Mouse (Mus musculus) thymus, postnatal 0 days (tissue): Measurements from ENCODE around the gene Phf10. TPM values are rescaled to one million over a fixed set of nuclear protein-coding genes. Genes with fewer than 3 reads are reported as not detected.
A peak's percentile ranks its signal among the peaks of the same experiment; 100 is the strongest.
"Not testable (repeated sequence)": the region's sequence is repeated elsewhere in the genome, so short reads cannot be mapped to it uniquely, and the experiment has no call there.

ENCODE experiments used
- DNase-seq: peaks from one replicate; pipeline ENCODE4 v3.0.0-alpha.2; 2015; ENCODE audit warnings: low spot score
- polyA plus RNA-seq: library from polyadenylated mRNA; unstranded; fragments of >200 nt; fragmentation: Nextera tagmentation; extraction: Ambion mirVana; gene quantifications from 2 replicates; pipeline ENCODE4 v1.2.1, GENCODE M21; 2015

Gene Phf10
- 42.1 and 43.7 TPM in 2 replicates for polyA plus RNA-seq

GRCm38 (mm10) chr17:14960951-14961556 lies at the start of gene Phf10:
Phf10 (minus strand) TSS chr17:14961273.
- DNase-seq, result peak; percentile 37

GRCm38 (mm10) chr17:15009706-15010413 lies 48.8 kb upstream of the Phf10 start, which contains the start of gene Gm3435:
Gm3435 (plus strand) TSS chr17:15010176.
- DNase-seq, result not testable (repeated sequence)

DNA sequence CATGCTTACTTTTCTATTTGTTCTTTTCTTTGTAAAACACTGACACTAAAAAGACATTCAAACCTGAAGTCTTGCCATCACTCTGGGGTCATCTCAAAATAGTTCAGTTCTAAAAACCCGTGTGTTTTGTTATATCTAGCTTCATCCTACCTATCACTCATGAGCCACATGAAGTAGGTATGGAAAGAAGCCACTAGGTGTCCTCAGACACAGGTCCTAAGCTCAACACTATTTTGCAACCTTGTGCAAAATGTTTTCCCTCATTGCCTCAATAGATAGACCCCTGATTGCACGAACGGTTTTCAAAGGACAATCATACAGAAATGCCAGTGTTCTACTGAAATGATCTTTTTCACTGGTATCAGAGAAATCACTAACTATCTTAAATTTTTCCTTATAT lies 48.0 kb upstream of the Phf10 start:
- not testable (repeated sequence) for DNase-seq

DNA sequence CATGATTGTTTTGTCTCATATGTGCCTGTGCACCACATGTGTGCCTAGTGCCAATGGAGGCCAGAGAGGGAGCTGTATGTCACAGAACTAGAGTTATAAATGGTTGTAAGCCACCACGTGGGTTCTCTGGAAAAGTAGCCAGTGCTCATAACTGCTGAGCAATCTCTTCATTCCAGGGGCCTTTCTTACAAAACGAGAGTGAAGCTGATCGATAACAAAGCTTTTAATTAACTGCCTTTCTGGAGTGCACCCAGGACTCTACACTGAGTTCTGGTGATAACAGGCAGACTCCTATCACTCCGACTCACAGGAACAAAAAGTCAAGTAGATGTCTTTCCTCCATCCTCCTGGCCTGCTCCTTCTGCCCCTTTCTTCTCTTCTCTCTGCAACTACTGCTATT lies 39.0 kb upstream of the Phf10 start:
- DNase-seq, result not testable (repeated sequence)

DNA sequence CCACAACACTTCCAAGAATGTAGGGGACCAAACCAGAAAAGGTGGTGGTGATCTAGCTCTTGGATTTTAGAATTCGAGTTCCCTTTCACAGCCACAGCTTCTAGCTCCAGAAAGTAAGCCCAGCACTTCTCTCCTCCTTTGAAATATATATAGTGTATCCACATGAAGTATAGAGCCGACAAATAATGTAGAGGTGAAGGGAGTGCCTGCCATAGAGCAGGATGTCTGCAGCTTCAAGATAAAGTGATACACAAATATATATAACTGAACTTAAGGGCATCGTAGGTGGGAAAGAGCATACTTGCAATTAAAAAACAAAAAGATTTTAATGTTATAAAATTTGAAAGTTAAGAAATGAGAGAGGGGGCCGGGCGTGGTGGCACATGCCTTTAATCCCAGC lies 33.1 kb upstream of the Phf10 start:
- DNase-seq, result not testable (repeated sequence)

DNA sequence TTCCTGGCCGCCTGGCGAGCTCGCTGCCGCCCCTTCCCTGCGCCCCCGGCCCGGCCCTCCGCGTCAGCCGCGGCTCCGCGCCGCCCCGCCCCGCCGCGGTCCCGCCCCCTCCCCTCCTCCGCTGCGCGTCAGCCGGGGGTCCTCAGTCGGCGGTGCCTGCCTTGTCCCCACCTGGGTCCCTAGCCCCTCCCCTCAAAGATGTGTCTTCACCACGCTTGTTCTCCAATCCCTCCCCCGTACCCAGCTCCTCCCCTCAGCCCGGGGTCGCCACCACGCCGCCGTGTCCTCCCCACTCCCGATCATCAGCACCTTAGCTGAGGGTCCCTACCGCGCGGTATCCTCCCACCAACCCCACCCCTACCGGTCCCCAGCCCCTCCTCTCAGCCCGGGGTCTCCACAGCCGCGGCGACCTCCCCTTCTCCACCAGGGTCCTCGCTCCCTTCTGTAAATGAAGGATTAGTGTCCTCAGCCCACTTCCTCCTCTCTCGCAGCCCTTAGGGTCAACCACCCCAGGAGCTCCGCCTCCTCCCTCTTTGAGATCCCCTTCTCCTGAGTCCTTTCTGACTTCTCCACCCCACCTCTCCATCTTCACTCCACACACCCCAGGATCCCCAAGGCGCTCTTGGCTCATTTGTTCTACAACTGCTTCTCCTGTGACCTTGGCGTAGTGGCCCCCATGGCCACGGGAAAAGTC lies 32.2 kb upstream of the Phf10 start:
- not testable (repeated sequence) for DNase-seq

DNA sequence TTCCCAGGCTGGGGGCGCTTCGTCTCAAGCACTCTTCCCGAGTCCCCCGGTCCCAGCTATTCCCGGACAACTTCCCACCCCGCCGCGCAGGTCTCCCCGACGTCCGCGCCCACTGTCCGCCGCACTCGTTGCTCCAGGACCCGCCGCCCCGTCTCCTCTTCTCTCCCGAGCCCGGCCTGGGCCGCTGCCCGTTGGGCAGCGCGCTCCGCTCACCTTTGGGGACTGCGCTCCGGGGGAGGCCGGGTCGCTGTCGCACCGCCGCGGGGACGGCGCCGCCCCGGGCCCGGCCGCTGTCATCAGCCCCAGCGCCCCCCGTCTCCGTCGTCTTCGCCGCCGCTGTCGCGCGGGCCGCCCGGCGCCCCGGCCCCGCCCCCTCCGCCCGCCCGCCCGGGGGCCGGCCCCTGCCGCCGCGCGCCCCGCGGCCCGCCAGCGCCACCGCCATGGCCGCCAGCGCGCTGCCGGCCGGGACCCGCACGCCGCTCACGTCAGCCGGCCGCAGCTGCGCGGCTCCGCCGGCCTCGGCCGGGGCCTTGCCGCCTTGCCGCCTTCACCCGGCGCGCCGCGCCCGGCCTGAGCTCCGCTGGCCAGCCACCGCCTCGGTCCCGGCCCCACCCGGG lies 31.6 kb upstream of the Phf10 start:
- DNase-seq, result not testable (repeated sequence)

GRCm38 (mm10) chr17:14990116-14990702 lies 29.1 kb upstream of the Phf10 start:
- not testable (repeated sequence) for DNase-seq

DNA sequence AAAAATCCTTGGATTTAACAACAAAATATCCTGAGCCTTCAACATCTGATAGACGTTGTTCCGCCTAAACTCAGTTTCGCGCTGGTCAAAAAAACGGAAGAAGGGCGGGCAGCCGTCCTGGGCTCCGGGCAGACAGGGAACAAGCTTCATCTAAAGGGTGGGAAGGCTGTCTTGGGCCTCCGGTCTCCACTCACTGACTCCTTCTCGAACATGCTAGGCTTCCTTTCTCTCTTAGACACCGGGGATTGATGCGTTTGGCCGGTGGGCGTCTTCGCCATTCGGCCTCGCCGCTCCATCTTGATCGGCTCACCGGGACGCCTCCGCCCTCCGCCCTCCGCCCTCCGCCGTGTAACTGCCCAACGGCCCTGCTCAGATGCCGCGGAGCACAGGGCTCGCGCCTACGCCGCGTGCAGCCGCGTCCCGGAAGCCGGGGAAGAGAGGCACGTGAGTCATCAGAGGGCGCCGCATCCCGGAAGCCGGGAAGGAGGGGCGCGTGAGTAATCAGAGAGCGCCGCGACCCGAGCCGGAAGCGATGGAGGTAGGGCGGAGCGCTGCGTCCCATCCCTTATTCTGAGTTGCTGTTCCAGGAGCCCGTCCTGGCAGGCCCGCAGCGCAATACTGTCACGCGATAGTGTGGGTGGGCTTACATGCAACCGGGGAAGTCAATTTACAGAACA lies 17.4 kb upstream of the Phf10 start, which contains the start of the genes 9030025P20Rik and Gm3417:
Gene 9030025P20Rik, plus strand, starts transcription at position 107 of the 677 bp plus-strand sequence.
Gene Gm3417, minus strand, starts transcription at position 429 of the 677 bp plus-strand sequence.
- not testable (repeated sequence) for DNase-seq

- not testable (repeated sequence) for DNase-seq
Measured at GRCm38 (mm10) chr17:14977718-14978361, 16.8 kb upstream of the Phf10 start.

GRCm38 (mm10) chr17:14968373-14968913 lies 7.4 kb upstream of the Phf10 start:
- DNase-seq, result not testable (repeated sequence)

- not testable (repeated sequence) for DNase-seq
Measured at GRCm38 (mm10) chr17:14961557-14962154, 583 bp upstream of the Phf10 start.

DNA sequence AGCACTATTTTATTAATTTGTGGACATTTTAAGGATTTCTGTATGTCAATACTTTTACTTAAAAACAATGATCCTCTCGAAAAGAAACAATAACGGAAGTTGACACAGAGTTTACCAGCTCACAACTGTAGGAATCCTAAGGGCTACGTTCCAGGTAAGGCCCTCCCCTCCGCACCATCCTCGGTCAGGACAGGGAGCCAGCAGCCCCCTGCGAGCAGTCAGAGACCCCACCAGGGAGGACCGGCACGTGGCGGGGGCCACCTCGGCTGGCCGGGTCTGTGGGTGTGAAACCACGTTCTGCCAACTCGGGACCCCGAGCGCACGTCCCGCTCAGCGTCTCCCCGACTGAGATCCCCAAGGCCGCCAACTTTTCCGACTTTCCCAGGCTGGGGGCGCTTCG lies 553 bp downstream of the Phf10 start:
- DNase-seq, result peak; percentile 13

DNA sequence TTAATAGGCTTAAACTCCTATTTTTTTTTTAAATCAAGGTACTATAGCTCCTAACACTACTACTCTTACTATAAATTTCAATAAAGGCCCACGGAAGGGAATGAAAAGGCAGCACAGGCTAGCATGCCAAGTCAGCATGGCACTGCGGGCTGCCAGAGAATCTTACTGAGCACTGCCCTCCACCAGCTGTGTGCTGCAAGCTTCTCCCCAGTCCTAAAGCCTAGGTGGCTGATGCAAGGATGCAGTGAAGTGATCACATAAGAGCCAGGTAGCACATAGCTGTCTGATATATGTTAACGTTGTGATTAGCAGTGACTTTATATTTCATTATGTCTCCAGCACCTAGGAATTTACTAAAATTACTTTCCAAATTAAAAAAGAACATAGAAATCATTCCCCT lies 1.1 kb downstream of the Phf10 start:
- DNase-seq, result peak; percentile 16

- peak; percentile 46 for DNase-seq
Measured at GRCm38 (mm10) chr17:14958686-14959327, 2.3 kb downstream of the Phf10 start.

DNA sequence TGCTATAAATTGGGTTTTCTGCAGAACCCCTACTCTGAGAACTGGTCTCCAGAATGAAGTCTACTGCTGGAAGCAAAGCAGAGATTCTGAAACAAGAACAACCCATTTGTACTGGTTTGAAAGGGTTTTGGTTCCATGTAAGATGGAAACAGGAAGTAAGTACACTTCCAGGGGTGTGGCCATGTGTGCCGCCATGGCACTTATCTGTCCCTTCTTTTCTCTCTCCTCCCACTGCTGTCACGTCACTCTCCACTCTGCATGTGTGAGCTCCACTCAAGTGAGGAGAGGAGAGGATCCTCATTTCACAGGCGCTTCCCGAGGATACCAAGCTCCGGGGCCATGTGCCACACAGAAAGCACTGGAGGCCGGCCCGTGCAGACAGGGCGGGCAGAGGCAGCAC lies 7.6 kb downstream of the Phf10 start:
- no peak for DNase-seq

GRCm38 (mm10) chr17:14949161-14949827 lies 11.8 kb downstream of the Phf10 start:
- no peak for DNase-seq

DNA sequence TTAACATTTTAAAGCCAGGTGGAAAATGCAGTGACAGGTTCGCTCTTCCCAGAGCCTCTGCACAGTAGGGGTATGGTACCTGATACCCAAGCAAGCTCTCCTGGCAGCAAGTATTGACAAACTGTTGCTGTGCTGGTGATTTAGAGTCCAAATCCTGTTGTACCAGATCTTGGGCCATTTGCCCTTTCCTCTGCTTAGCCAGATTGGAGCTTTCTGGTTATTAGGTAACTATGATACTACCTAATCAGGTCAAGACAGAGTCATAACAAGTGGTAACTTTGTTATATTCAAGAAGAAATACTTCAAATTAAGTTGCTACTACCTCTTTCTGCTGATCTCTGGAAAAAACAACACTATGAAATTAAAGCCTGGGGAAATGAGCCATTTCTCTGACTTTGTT lies 16.5 kb downstream of the Phf10 start:
- DNase-seq, result no peak
